Mouse (Mus musculus) forelimb bud, embryonic 11.5 days (tissue): ENCODE measurements around the gene Gm28308.

Source experiments
- DNase-seq: peaks from one replicate; pipeline ENCODE4 v3.0.0-alpha.2; 2012; ENCODE audit warnings: low read depth, low spot score

Gm28308 gene

DNA sequence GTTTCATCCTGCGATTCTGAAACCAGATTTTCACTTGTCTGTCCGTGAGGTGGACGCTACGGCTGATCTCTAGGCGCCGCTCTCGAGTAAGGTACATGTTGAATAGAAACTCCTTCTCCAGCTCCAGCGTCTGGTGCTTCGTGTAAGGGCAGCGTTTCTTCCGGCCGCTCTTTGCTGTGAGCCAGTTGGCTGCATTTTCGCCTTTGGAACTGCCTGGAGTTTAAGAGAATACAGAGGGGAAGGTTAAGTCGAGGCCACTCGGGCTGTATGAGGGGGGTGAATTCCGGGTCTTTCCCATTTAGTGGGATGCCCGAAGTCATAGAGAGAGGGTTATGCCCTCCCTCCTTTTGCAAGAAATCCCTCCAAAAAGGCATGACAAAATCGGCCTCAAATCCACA, 19.4 kb upstream of the Gm28308 start:
- no peak for DNase-seq

- DNase-seq, result no peak
These were observed 18.9 kb upstream of the Gm28308 start for GRCm38 (mm10) chr6:52231885-52232567.

DNA sequence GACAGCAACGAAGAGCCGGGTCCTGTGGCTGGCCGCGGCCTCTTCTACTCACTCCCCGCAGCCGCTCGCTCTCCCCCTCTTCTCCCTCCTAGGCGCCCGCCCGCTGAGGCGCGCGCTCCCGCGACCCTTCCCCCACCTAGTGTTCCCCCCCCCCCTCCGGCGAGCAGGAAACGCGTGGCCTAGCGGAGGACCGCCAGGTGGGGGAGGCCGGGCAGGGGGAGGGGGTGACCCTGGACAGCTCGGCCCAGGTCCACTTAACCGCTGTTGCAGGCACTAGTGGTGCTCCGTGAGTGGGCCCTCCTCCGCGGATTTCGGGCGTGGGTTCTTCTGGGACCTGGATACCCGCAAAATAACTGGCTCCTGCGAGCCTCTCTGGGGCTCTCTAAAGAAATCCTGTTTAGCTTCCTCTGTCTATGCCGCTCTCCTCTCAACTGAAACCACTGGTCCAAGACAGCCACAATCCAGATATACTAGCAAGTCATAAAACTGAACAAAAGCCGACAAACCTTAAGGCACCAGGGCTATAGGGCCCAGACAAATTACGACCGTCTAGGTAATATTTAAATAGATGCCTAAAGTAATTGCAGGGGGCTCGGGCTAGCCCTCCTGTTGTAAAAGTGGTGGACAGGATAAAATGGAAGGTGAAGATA, 17.5 kb upstream of the Gm28308 start, which contains the start of gene Hoxa9:
TSS of gene Hoxa9 (minus strand) at position 574 of the 650 bp plus-strand sequence.
- peak; percentile 84 for DNase-seq

DNA sequence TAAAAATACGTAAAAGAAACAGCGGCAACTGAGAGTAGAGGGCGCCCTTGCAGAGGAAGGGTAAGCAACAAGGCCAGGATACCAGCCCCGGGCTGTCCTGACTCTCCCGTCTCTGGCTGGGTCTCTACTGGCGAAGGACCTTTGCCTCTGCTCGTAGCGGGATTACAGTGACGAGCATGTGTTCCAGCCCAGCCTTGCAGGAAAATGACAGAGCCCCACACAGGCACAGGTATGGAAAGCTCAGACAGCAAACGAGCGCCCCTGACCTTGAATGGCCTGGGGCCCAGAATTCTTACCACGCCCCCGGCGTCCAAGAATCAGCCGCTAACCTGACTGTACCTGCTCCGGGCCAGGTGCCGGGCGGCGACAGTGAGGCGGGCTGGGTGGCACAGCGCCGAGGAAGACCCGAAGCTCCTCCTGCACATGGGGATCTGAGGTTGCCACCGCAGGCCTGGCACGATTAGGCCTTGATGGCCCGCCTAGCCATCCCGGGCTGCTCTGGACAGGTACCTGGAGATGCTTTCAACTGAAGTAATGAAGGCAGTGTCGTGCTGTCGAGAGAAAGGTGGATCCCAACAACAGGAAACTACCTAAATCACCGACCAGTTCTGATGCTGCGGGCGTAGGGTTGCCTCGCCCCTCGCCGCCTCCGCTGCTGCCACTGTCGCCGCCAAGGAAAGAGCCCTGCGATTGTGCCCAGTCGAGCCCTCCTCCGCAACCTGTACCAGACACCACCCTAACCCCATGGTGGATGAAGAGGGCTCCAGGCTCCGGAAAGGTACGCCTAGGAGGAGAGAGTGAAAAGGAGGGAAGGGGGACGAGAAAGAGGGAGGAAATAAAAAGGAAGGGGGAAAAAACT, 16.6 kb upstream of the Gm28308 start:
- no peak for DNase-seq

- DNase-seq, result no peak
These were observed 15.6 kb upstream of the Gm28308 start for GRCm38 (mm10) chr6:52228475-52229465.

- peak; percentile 85 for DNase-seq
These were observed 14.5 kb upstream of the Gm28308 start for GRCm38 (mm10) chr6:52227470-52228222.

DNA sequence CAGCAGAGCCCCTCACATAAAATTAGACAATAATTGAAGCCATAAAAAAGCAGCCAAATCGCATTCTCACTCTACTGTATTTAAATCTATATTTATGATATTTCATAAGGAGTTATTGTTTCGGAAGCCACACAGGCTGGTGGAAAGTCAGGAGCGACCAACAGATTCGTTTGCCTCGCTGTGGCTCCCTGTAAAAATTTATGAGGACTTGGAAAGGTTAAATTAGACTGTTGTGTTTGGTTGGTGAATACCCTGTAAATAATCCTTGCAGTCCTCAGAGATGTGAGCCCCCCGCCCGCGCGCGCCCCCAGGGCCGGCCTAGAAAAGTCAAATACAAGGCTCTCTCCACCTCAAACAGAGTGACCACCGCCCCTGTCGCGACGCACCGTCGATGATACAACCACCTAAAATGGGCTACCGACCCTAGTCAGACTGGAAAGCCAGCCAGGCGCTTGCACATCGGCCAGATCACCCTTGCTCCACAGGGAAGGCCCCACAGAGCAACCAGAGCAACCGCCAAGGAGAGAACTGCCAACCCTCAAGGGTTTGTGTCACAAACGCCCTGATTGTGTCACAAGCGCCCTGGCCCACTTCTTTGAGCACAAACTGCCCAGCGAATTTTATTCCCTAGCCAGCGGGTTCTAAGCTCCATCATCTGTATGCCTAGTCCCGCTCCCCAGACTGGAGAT, 13.6 kb upstream of the Gm28308 start:
- DNase-seq, result no peak

DNA sequence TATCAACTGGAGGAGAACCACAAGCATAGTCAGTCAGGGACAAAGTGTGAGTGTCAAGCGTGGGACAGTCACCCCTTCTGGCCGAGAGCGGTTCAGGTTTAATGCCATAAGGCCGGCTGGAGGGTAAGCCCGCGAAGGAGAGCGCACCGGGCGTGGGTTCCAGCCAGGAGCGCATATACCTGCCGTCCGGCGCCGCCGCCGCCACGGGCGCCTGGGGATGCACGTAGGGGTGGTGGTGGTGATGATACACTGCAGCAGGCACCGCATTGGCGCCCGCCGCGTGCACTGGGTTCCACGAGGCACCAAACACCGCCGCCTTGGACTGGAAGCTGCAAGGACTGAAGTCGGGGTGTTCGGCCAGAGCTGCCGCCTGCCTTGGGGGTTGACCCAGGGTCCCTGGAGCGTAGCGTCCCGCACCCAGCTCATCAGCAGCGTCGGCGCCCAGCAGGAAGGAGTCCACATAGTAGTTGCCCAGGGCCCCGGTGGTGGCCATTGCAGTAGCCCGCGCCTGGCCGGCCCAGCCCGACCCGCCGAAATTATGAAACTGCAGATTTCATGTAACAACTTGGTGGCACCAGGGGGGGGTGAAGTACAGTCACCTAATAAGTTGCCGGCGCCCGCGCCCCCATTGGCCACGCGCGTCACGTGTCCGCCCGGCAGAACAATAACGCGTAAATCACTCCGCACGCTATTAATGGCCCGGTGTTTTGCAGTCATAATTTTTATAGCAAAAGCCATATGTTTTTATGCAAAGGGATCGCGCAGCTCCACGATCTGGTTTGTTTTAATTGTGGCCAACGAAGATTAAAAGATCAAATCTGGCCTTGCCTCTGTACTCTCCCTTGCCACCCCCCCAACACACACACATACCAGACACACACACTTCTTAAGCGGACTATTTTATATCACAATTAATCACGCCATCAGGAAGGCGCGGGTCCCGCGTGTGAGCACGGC, 12.8 kb upstream of the Gm28308 start:
- DNase-seq, result peak; percentile 96

DNA sequence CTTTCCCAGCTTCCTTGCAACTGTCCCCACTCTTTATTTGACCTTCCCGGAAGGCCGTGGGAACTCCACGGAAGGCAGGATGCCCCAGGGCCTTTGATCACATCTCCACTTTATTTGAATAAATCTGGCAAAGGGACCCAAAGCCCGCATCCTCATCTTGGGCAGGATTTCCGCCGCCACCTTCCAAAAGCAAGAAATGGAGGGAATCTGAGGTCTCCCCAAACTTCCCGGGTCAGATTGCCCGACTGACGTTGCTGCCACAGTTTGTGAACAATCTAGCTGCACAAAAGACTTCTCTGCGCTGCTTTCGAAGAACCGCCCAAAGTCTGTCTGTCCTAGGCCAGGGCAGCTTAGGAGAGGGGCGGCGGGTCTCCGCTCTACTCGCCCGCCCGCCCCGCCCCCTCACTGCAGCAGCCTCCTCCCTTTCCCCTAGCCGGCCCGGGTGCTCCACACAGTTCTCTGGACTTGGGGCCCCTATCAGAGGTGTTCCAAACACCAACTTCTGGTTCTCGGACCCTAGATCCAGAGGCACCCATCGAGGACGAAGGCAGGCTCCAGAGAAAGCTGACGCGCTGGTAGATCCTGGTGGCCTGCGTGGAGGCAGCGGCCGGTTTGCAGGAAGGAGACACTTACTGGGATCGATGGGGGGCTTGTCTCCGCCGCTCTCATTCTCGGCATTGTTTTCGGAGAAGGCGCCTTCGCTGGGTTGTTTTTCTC, 11.9 kb upstream of the Gm28308 start:
- no peak for DNase-seq

GRCm38 (mm10) chr6:52223939-52224760, 11.0 kb upstream of the Gm28308 start:
- no peak for DNase-seq

DNA sequence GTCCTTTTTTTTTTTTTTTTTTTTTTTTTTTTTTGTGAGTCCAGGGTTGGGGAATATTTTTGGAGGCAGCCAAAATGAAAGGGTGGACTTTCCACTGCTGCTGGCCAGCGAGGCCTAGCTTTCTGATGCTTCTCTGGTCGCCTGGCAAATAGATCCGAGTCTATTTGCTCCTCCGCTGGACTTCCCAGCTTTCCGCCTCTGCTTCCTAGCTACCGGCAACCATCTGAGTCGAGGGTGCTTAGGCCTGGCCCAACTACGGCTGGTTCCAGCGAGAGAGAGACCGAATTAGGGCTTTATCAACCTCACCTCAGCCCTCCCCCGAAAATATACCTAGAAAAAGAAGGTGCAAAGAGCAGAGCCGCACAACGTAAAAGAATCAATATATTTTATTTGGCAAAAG, 9.6 kb upstream of the Gm28308 start:
- no peak for DNase-seq

DNA sequence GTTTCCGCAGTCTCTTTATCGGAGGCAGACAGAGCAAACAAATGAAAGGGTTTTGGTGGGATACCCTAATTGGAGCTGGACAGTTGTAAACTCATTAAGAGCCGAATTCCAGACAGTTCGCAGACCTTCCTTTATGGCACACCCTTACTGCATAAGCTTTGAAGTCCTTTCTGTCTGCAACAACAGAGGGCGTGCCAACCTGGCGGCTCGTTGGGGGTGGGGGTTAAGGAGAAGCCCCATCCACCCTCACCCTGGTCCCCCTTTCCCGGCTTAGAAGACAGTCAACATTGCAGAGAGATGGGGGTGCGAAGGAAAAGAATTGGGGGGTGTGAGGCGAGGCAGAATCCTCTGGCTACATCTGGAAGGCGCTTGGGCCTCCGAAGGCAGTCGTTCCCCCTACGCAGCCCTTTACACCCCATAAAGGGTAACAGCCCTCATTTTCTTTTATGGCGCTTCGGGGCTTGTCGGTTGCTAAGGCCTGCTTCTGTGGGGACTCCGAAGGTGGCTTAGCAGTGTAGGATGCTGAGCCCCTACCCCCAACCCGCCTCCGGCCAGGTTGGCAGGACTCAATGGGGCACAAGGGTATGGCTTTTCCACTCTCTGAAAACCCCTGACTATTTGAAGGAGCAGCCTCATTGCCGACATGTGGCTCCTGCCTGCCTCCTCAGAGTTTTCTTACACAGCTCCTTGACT, 9.0 kb upstream of the Gm28308 start:
- peak; percentile 90 for DNase-seq

DNA sequence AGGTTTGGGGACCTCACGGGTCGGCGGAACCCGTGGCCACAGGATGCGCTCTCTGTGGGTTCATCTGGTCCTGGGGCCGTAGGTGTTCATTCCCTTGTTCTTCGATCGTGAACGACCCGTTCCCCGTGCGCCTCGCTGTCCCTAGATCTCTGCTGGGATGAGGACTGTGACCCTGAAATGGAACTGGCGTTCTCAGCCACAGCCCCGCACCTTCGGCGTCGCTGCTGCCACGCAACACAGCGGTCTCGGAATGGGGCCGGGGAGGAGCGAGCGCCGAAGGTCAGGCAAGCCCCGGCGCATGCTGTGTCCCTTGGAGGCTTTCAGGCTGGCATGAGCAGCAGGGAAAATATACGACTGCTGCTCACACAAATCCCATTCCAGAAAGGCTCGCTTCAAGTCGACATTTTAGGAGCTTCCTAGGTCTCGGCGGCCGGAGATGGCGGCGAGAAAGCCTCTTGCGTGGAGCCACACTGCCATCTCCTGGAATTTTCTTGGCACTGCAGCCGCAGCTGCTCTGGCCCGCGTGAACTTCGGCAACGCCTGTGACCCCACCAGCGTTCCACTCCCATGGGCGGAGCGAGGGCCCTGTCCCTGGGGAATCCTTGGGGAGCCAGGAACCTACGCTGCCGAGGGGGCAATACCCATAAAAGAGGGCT, 8.3 kb upstream of the Gm28308 start, which contains the start of gene Hoxa7:
TSS of gene Hoxa7 (minus strand) at position 518 of the 656 bp plus-strand sequence.
- DNase-seq, result peak; percentile 98

GRCm38 (mm10) chr6:52220865-52221310, 7.7 kb upstream of the Gm28308 start:
- DNase-seq, result no peak

- peak; percentile 58 for DNase-seq
These were observed 7.1 kb upstream of the Gm28308 start for GRCm38 (mm10) chr6:52220003-52220864.
